Mouse (Mus musculus): ENCODE measurements at regions not wholly inside any gene's neighbourhood (a gene's known extent, or its start where the extent isn't known, plus 50 kb on each side); places are given as distances from the start of the nearest gene placed in this dataset.

- no peak for DNase-seq (ENCODE audit: low read depth, low spot score)
These were observed 180.9 kb downstream of the Zfp365 start for GRCm38 (mm10) chr10:67731577-67731976.

DNA sequence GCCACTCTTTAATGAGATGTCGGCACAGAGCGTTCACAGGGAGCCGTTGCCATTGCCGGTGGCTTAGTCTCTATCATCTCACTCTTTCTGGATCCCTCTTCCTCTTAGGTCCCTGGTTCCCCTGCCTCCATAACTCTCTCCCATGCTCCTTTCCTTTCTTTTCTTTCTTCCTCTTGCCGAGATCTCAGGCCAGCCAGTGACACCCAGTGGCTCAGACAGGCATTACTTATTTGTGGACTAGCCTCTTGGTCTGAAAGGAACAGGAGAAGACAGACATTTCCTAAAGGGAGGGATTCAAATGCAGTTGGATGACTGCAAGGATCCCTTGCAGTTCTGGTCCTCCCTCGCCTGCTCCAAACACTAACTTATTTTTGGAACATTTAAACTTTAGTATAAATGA, 180.5 kb upstream of the Ado start:
- DNase-seq (ENCODE audit: low read depth, low spot score) = peak; percentile 20

DNA sequence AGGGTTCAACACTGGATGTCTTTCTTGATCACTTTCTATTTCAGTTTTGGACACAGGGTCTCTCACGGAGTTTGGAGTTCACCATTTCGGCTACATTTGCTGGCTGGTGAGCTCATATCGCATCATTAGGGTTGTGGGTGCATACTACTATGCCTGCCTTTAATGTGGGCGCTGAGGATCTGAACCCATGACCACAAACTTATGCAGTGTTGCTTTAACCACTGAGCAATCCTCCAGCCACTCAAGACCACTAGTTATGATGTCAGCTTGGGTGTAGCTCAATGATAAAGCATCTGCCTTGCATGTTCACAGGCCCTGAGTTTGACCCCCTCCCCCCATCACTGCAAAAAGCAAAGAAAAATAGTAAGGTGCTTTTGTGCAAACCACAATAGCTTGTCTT, 178.8 kb upstream of the Ado start:
- DNase-seq (ENCODE audit: low read depth, low spot score) = no peak

DNA sequence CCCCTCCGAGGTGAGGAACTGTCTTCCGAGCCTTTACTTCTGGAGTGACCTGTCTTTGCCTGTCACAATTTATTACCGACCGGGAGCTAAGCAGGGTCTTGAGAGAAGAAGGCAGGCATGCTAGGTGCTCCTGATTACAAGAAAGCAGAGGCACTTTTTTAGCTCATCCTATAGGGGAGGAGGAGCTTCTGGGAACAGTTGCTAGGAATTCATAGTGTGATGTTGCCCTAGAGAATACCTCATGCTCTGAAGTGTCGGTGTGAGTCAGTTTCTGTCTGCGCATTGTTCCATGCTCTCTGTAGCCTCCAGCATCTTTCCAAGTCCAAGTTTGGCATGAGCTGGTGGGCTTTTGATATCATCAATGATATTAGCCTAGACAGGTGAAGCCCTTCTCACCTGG, 178.0 kb upstream of the Ado start:
- no peak for DNase-seq (ENCODE audit: low read depth, low spot score)

DNA sequence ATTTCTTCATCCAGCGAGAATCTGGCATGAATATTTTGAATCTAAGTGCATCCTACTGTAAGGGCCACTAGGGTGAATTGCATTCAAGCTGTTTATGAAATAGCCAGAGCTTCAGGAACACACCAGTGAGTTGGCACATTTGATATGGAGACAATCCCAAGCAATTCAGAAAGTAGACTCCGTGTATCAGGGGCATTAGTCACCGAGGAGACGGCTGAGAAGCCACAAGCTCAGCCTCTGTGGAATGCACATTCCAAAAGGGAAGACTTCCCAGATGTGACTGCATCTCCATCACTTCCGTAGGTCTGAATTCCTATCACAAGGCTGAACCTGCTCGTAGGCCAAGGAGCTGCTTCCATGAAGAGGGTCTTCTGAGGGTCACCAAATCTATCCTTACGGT, 177.6 kb upstream of the Ado start:
- DNase-seq (ENCODE audit: low read depth, low spot score) = no peak

DNA sequence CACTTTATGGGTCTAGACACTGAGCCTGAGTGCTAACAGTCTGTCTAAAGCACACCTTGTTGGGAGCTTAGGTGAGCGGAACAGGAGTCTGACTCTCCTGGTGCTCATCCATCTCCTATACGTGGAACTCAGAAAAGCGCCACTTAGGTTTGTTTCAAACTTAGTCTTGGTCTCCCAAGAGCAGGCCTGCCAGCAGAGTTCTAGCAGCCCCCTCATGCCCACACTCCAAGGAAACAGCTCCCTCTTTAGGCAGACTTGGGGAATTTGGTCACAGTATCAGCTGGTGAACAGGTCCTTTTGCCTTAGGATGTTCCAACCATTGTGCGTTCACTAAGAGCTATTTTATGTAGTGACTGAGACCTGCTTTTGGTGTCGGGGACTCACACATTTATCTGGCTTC, 173.0 kb upstream of the Ado start:
- no peak for DNase-seq (ENCODE audit: low read depth, low spot score)

- no peak for DNase-seq (ENCODE audit: low read depth, low spot score)
These were observed 168.8 kb upstream of the Ado start for GRCm38 (mm10) chr10:67717506-67717905.

DNA sequence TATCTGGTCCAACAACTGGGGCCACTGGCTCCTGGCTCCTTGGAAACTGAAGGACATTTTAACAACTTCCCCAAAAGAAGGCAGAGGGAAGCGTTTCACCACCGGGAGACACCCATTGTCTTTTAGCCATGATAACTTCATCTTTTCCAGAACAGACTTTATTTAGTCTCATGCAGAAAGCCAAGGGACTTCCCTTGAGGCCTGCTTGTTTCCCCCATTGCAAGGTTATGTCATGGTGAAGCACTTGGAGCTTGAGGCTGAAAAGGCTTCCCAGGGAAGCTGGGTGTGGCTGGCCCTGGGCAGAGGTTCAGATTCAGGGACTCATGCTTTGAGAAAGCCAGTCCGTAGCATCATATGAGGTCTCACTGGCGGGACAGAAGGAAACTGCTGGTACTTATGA, 166.3 kb upstream of the Ado start:
- DNase-seq (ENCODE audit: low read depth, low spot score) = no peak

DNA sequence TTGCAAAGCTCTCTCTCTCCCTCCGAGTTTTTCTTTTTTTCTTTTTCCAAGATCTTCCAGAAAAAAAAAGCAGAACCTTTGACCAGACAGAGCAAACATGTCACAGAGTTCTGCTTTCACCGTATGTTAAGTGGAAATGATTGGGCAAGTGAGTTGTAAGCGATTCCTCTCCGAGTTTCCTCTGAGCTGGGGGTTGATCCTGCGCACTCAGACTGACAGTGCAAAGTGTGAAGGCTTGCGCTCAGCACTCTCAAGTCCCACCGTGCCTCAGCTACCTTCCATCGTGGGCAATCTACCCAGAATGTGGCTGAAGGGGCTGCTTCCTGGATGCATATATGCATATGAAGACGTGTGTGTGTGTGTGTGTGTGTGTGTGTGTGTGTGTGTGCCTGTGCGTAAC, 164.3 kb upstream of the Ado start:
- DNase-seq (ENCODE audit: low read depth, low spot score) = no peak

DNA sequence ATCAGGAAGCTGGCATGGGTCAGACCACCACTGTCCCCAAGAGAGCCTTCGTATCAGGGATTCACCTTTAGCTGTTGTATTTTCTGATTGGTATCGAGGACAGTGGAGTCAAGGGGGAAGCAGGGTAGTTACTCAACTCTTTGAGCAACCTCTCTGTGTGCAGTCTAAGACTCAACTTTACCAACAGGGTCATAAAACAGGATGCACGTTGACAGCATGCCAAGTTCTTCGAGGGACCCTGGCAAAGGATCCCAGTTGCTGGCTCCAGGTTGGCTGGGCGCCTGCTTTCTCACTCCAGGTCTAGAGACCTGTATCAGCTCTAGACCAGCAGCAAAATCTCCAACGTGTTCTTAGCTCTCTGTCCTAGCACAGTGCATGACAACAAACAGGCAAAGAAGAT, 163.9 kb upstream of the Ado start:
- DNase-seq (ENCODE audit: low read depth, low spot score) = no peak

GRCm38 (mm10) chr10:67711961-67712360, 163.2 kb upstream of the Ado start:
- DNase-seq (ENCODE audit: low read depth, low spot score) = no peak

- no peak for DNase-seq (ENCODE audit: low read depth, low spot score)
These were observed 157.7 kb upstream of the Ado start for GRCm38 (mm10) chr10:67706436-67706835.

GRCm38 (mm10) chr10:67702783-67703455, 154.2 kb upstream of the Ado start:
- DNase-seq (ENCODE audit: low read depth, low spot score) = no peak

- DNase-seq (ENCODE audit: low read depth, low spot score) = no peak
These were observed 148.8 kb upstream of the Ado start for GRCm38 (mm10) chr10:67697401-67698195.

GRCm38 (mm10) chr10:67695891-67696853, 147.4 kb upstream of the Ado start:
- no peak for DNase-seq (ENCODE audit: low read depth, low spot score)

GRCm38 (mm10) chr10:67694751-67695150, 146.0 kb upstream of the Ado start:
- DNase-seq (ENCODE audit: low read depth, low spot score) = no peak

DNA sequence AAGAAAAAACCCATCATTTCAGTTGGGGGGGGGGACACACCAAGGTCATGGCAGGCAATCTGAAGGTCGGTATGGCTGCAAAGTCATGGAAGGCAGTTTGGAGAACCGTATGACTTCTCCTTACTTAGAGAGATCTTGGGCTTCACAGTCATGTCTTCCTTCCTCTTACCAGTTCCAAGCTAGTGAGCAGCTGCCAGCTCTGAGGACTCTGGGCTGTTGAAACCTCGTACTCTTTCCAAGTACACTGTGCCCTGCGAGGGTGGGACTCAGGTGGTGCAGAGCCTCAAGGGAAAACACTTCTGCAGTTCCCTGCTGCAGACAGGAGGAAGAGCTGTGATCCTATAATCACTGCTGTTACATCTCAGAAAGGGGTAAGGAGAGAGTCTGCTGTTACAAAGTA, 144.8 kb upstream of the Ado start:
- no peak for DNase-seq (ENCODE audit: low read depth, low spot score)

GRCm38 (mm10) chr10:67689944-67690670, 141.4 kb upstream of the Ado start:
- DNase-seq (ENCODE audit: low read depth, low spot score) = no peak

- DNase-seq (ENCODE audit: low read depth, low spot score) = no peak
These were observed 130.6 kb upstream of the Ado start for GRCm38 (mm10) chr10:67679382-67679781.

- no peak for DNase-seq (ENCODE audit: low read depth, low spot score)
These were observed 124.7 kb upstream of the Ado start for GRCm38 (mm10) chr10:67673450-67673849.

DNA sequence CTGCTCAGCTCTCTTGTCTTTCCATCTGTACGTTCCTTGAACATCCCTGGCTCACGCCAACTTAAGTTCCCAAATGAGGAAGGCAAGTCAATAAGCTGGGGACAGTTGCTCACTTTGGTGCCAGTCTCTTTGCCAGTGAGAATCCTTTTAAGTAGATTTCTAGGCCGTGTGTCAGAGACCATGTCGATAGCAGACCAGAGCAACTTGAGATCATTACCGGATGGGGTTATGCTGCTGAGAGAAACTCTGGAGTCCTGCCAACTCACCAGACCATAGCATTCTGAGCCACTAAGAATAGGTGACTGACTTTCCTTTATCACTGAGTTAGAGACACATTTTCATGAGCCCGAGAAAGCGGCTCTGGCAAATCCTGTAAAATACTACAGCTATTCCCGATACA, 123.5 kb upstream of the Ado start:
- DNase-seq (ENCODE audit: low read depth, low spot score) = no peak

- no peak for DNase-seq (ENCODE audit: low read depth, low spot score)
These were observed 120.3 kb upstream of the Ado start for GRCm38 (mm10) chr10:67669066-67669465.
